Mouse (Mus musculus) lung, embryonic 14.5 days (tissue): ENCODE measurements at regions not wholly inside any gene's neighbourhood (a gene's known extent, or its start where the extent isn't known, plus 50 kb on each side); places are given as distances from the start of the nearest gene placed in this dataset.
A peak's percentile ranks its signal among the peaks of the same experiment; 100 is the strongest.

ENCODE experiments used
- ATAC-seq: fragments of 200-750 bp; cut with Nextera tagmentation; 2 replicates; pipeline ENCODE4 v1.8.0; 2017; ENCODE audit warnings: mild to moderate bottlenecking, moderate TSS enrichment, moderate library complexity; ENCODE audit not compliant: insufficient read depth
- DNase-seq: peaks from one replicate; pipeline ENCODE4 v3.0.0-alpha.2; 2015
- H3K27ac ChIP-seq: fragments of 300-500 bp; sonication (generic); 2 replicates; pipeline ENCODE4 v1.5.1; 2014; ENCODE audit warnings: low read depth, mild to moderate bottlenecking, moderate library complexity
- H3K27me3 ChIP-seq: fragments of 300-500 bp; sonication (generic); 2 replicates; pipeline ENCODE4 v1.6.1; 2014; ENCODE audit warnings: low read length, control low read depth; ENCODE audit not compliant: insufficient read depth
- H3K36me3 ChIP-seq: fragments of 300-500 bp; sonication (generic); 2 replicates; pipeline ENCODE4 v1.6.1; 2014; ENCODE audit warnings: control low read depth; ENCODE audit not compliant: insufficient read depth
- H3K4me1 ChIP-seq: fragments of 300-500 bp; sonication (generic); 2 replicates; pipeline ENCODE4 v1.6.1; 2014; ENCODE audit warnings: antibody characterized with exemption, control low read depth; ENCODE audit not compliant: insufficient read depth
- H3K4me2 ChIP-seq: fragments of 300-500 bp; sonication (generic); 2 replicates; pipeline ENCODE4 v1.6.1; 2014; ENCODE audit warnings: mild to moderate bottlenecking
- H3K4me3 ChIP-seq: fragments of 300-500 bp; sonication (generic); 2 replicates; pipeline ENCODE4 v1.5.1; 2014; ENCODE audit warnings: low read depth, low read length
- H3K9ac ChIP-seq: fragments of 300-500 bp; sonication (generic); 2 replicates; pipeline ENCODE4 v1.6.1; 2014
- H3K9me3 ChIP-seq: fragments of 300-500 bp; sonication (generic); 2 replicates; pipeline ENCODE4 v1.6.1; 2016; ENCODE audit warnings: low read depth, low read length, control low read depth
- CTCF ChIP-seq: IDR thresholded peaks from 2 replicates; pipeline ENCODE4 v1.5.1; 2016; ENCODE audit warnings: antibody characterized with exemption, low read depth
- WGBS: fragments of 180-500 bp; shearing (Covaris S2); extraction: QIAGEN DNeasy Blood & Tissue Kit; methylation state at CpG from one replicate; pipeline ENCODE4 v1.1.7; 2014; 5-methylcytosine and 5-hydroxymethylcytosine counted together

GRCm38 (mm10) chr17:48823921-48824320 lies 108.3 kb upstream of the Lrfn2 start:
- no peak overlapping the region for H3K9ac ChIP-seq
- H3K27ac ChIP-seq, result no peak overlapping the region
- WGBS, result 73% methylated on average over 9 of the region's 9 CpGs
- H3K9me3 ChIP-seq, result no peaks in the 10 kb centered on the region
- H3K4me2 ChIP-seq, result no peak overlapping the region
- H3K27me3 ChIP-seq, result no peaks in the 10 kb centered on the region
- no peaks in the 10 kb centered on the region for H3K36me3 ChIP-seq
- H3K4me1 ChIP-seq, result no peaks in the 10 kb centered on the region
- no peak for TF ChIP-seq CTCF
- H3K4me3 ChIP-seq, result no peak overlapping the region
- ATAC-seq, result no peak
- DNase-seq, result no peak

GRCm38 (mm10) chr17:48825212-48825913 lies 106.8 kb upstream of the Lrfn2 start:
- H3K27me3 ChIP-seq, result no peaks in the 10 kb centered on the region
- 62% methylated on average over 9 of the region's 9 CpGs for WGBS
- H3K9me3 ChIP-seq, result no peaks in the 10 kb centered on the region
- H3K4me2 ChIP-seq, result no peak overlapping the region
- DNase-seq, result no peak
- no peak overlapping the region for H3K9ac ChIP-seq
- no peaks in the 10 kb centered on the region for H3K4me1 ChIP-seq
- no peak for ATAC-seq
- H3K36me3 ChIP-seq, result no peaks in the 10 kb centered on the region
- TF ChIP-seq CTCF, result no peak
- H3K27ac ChIP-seq, result no peak overlapping the region
- no peak overlapping the region for H3K4me3 ChIP-seq

GRCm38 (mm10) chr17:48838297-48838979 lies 93.7 kb upstream of the Lrfn2 start:
- Histone ChIP-seq H3K27me3 (no peaks in the 10 kb centered on the region), H3K9ac (no peak overlapping the region), H3K27ac (no peak overlapping the region), H3K36me3 (no peaks in the 10 kb centered on the region), H3K9me3 (no peaks in the 10 kb centered on the region), H3K4me2 (no peak overlapping the region), H3K4me3 (no peak overlapping the region), H3K4me1 (no peaks in the 10 kb centered on the region)
- ATAC-seq, result no peak
- 59% methylated on average over 20 of the region's 20 CpGs for WGBS
- TF ChIP-seq CTCF, result no peak
- DNase-seq, result no peak

GRCm38 (mm10) chr17:48847890-48848289 lies 84.3 kb upstream of the Lrfn2 start:
- Histone ChIP-seq H3K4me2 (no peak overlapping the region), H3K9ac (no peak overlapping the region), H3K4me1 (no peaks in the 10 kb centered on the region), H3K9me3 (no peaks in the 10 kb centered on the region), H3K27ac (no peak overlapping the region), H3K27me3 (no peaks in the 10 kb centered on the region), H3K36me3 (no peaks in the 10 kb centered on the region), H3K4me3 (no peak overlapping the region)
- no peak for DNase-seq
- TF ChIP-seq CTCF, result no peak
- WGBS, result 23% methylated on average over 7 of the region's 7 CpGs
- ATAC-seq, result no peak

- H3K36me3 ChIP-seq, result no peaks in the 10 kb centered on the region
- H3K4me2 ChIP-seq, result no peak overlapping the region
- H3K27ac ChIP-seq, result no peak overlapping the region
- H3K4me1 ChIP-seq, result no peaks in the 10 kb centered on the region
- ATAC-seq (no peak), DNase-seq (no peak)
- no peak overlapping the region for H3K9ac ChIP-seq
- H3K27me3 ChIP-seq, result no peaks in the 10 kb centered on the region
- no peaks in the 10 kb centered on the region for H3K9me3 ChIP-seq
- no peak for TF ChIP-seq CTCF
- H3K4me3 ChIP-seq, result no peak overlapping the region
Measured at GRCm38 (mm10) chr17:48850910-48851309, 81.3 kb upstream of the Lrfn2 start.

- Histone ChIP-seq H3K27ac (no peak overlapping the region), H3K4me2 (no peak overlapping the region), H3K4me3 (no peak overlapping the region), H3K9me3 (no peaks in the 10 kb centered on the region), H3K27me3 (no peaks in the 10 kb centered on the region), H3K4me1 (no peaks in the 10 kb centered on the region), H3K9ac (no peak overlapping the region), H3K36me3 (no peaks in the 10 kb centered on the region)
- peak; percentile 75 for DNase-seq
- no peak for TF ChIP-seq CTCF
- ATAC-seq, result no peak
- WGBS, result 46% methylated on average over 6 of the region's 6 CpGs
Measured at GRCm38 (mm10) chr17:48858891-48859290, 73.3 kb upstream of the Lrfn2 start.

- Histone ChIP-seq H3K9ac (no peak overlapping the region), H3K4me2 (no peak overlapping the region), H3K27ac (no peak overlapping the region), H3K27me3 (no peaks in the 10 kb centered on the region), H3K36me3 (no peaks in the 10 kb centered on the region), H3K4me3 (no peak overlapping the region), H3K4me1 (no peaks in the 10 kb centered on the region), H3K9me3 (no peaks in the 10 kb centered on the region)
- TF ChIP-seq CTCF, result no peak
- 14% methylated on average over 6 of the region's 6 CpGs for WGBS
- DNase-seq (no peak), ATAC-seq (no peak)
Measured at GRCm38 (mm10) chr17:48870443-48870842, 61.7 kb upstream of the Lrfn2 start.
